Mouse (Mus musculus): Measurements from ENCODE around the gene Pnpla2.

GRCm38 (mm10) chr7:141428701-141429100 is 26.3 kb upstream of the Pnpla2 start:
- TF ChIP-seq CTCF (conservative IDR thresholded peaks at IDR 0.05; ENCODE audit: insufficient read depth, insufficient read length, low read depth, low read length) (no peak), POLR2A (IDR thresholded peaks at IDR 0.05; ENCODE audit: low read depth, low read length) (no peak)
